Mouse (Mus musculus) bone marrow, adult 2 months (tissue): Measurements from ENCODE around the gene Cntfr.
"Not testable (repeated sequence)": the region's sequence is repeated elsewhere in the genome, so short reads cannot be mapped to it uniquely, and the experiment has no call there.

ENCODE experiments used
- CTCF ChIP-seq: fragments of 200-500 bp; IDR thresholded peaks from 2 replicates; pipeline ENCODE4 v1.5.1; 2011; ENCODE audit warnings: low read length, control low read depth; ENCODE audit not compliant: control insufficient read depth, insufficient read depth
- POLR2A ChIP-seq: fragments of 200-500 bp; IDR thresholded peaks from 2 replicates; pipeline ENCODE4 v1.6.1; 2011; ENCODE audit warnings: low read depth, mild to moderate bottlenecking, control low read depth, low read length, borderline replicate concordance; ENCODE audit not compliant: control insufficient read depth

GRCm38 (mm10) chr4:41696930-41697841, at the start of gene Cntfr:
- TF ChIP-seq CTCF: peak; percentile 72
- not testable (repeated sequence) for TF ChIP-seq POLR2A
